Mouse (Mus musculus): Measurements from ENCODE around the gene Gbp5. TPM values are rescaled to one million over a fixed set of nuclear protein-coding genes. Genes with fewer than 3 reads are reported as not detected.

Gene Gbp5
- total RNA-seq, 1 experiment from 2014 or later: 18.6 TPM

Other genes starting within 250 kb of the Gbp5 start
- gene Pdlim5, start 98.3 kb upstream of the Gbp5 start, total RNA-seq (2017): 16.3 and 17.2 TPM in 2 replicates
- gene Gbp7, start 36.4 kb downstream of the Gbp5 start, total RNA-seq (2017): 61.7 and 63.0 TPM in 2 replicates
- gene Gbp3, start 66.0 kb downstream of the Gbp5 start, total RNA-seq (2017): 47.9 and 55.3 TPM in 2 replicates
- gene Gbp2b, start 100.9 kb downstream of the Gbp5 start, total RNA-seq (2017): not detected in 2 replicates
- 67.2 and 88.6 TPM in 2 replicates for gene Gbp2, start 126.6 kb downstream of the Gbp5 start, total RNA-seq (2017)
- 21.3 and 25.3 TPM in 2 replicates for gene Kyat3, start 207.1 kb downstream of the Gbp5 start, total RNA-seq (2017)

Data from hematopoietic stem cell, adult 5-6 weeks (primary cell).